Mouse (Mus musculus) cerebellum, adult 2 months (tissue): Measurements from ENCODE around the gene Psmb4. TPM values are rescaled to one million over a fixed set of nuclear protein-coding genes. Genes with fewer than 3 reads are reported as not detected.

Experiments
- DNase-seq, 2 experiments: peaks; one replicate each; pipeline ENCODE4 v3.0.0; 2021
- H3K27ac ChIP-seq: fragments of 200-500 bp; 2 replicates; pipeline ENCODE4 v1.5.1; 2012; ENCODE audit warnings: low read length, control low read depth, inconsistent platforms; ENCODE audit not compliant: insufficient read depth
- H3K27me3 ChIP-seq: fragments of 200-500 bp; 2 replicates; pipeline ENCODE4 v1.6.1; 2012; ENCODE audit warnings: inconsistent platforms, mild to moderate bottlenecking, low read length, moderate library complexity; ENCODE audit not compliant: control insufficient read depth, insufficient read depth
- H3K4me1 ChIP-seq: fragments of 200-500 bp; 2 replicates; pipeline ENCODE4 v1.6.1; 2011; ENCODE audit warnings: low read length; ENCODE audit not compliant: control insufficient read depth, insufficient read depth
- H3K4me3 ChIP-seq: fragments of 200-500 bp; replicated peaks from 2 replicates; pipeline ENCODE3; 2011; ENCODE audit warnings: mild to moderate bottlenecking, low read depth, low read length, control low read depth; ENCODE audit not compliant: insufficient read depth
- CTCF ChIP-seq: fragments of 200-500 bp; IDR thresholded peaks from 2 replicates; pipeline ENCODE4 v1.5.1; 2011; ENCODE audit warnings: low read depth, mild to moderate bottlenecking, control low read depth, low read length, moderate library complexity, borderline replicate concordance; ENCODE audit not compliant: insufficient read depth
- POLR2A ChIP-seq: fragments of 200-500 bp; IDR thresholded peaks from 2 replicates; pipeline ENCODE4 v1.6.1; 2011; ENCODE audit warnings: low read length, control low read depth, borderline replicate concordance; ENCODE audit not compliant: insufficient read depth
- WGBS: fragments of 180-500 bp; shearing (Covaris S2); methylation state at CpG from one replicate; pipeline ENCODE4 v1.1.7; 2018; 5-methylcytosine and 5-hydroxymethylcytosine counted together
- polyA plus RNA-seq: library from polyadenylated mRNA; depleted of rRNA; stranded (reverse); fragments of >200 nt; gene quantifications from 2 replicates; pipeline ENCODE4 v1.2.3, GENCODE M21; 2012

Psmb4 gene
- polyA plus RNA-seq, 1 experiment: 298 TPM

DNA sequence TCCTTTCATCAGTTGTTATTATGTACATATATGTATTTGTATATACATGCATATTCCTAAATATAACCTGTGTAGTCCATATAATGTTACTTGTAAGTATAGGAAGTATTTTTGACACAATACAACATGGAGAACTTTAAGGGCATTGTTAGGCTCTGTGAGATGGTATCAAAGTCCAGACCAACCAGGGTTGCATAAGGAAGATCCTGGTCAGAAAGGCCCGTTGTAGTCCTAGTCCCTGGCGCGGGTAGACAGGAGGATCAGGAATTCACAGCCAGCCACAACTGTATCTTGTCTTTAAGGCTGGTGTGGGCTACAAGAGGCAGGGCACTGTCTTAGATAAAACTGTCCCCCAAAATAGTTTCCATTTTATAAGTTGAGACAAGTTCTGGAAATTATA, 17.8 kb downstream of the Psmb4 start:
- Histone ChIP-seq H3K4me1 (no peaks in the 10 kb centered on the region), H3K27ac (no peak overlapping the region), H3K4me3 (no peak overlapping the region), H3K27me3 (no peaks in the 10 kb centered on the region)
- DNase-seq: no peak
- TF ChIP-seq CTCF (no peak), POLR2A (no peak)
- WGBS: 93% methylated on average over 3 of the region's 3 CpGs

DNA sequence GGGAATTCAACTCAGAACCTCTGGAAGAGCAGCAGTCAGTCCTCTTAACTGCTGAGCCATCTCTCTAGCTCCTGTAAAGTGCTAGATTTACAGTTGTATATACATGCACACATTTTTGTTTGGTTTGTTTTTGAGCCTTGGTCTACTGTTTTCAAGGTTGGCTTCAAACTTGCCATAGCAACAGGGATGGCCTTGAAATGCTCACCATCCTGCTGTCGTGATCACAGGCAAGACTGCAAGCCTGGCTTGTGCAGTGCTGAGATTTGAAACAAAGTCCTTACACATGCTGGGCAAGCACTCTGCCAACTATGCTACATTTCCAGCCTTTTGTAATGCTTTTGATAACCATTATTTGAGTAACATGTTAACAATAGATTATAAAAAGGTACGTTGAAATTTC, 27.3 kb downstream of the Psmb4 start:
- TF ChIP-seq POLR2A (no peak), CTCF (no peak)
- WGBS: 49% methylated on average over 2 of the region's 2 CpGs
- Histone ChIP-seq H3K27me3 (no peaks in the 10 kb centered on the region), H3K4me1 (no peaks in the 10 kb centered on the region), H3K4me3 (no peak overlapping the region), H3K27ac (no peak overlapping the region)
- DNase-seq: no peak

DNA sequence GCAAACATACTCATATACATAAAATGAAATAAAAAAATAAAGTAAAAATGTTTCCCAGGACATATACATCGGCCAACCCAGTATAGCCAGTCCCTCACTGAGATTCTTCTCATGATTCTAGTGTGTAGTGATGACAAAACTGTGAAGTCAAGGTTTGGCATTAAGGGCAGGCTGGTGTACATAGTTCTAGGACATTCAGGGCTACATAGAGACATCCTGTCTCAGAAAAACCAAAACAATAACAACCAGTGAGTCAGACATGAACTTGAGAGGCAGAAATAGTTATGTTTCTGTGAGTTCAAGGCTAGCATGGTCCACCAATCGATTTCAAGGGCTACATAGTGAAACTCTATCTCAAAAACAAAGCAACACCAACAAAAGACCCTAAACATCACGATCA, 34.5 kb downstream of the Psmb4 start:
- 88% methylated on average over 3 of the region's 3 CpGs for WGBS
- no peak overlapping the region for H3K27ac ChIP-seq
- no peak for DNase-seq
- H3K4me1 ChIP-seq: no peaks in the 10 kb centered on the region; the same call in 1 of the 2 replicates
- H3K27me3 ChIP-seq: no peaks in the 10 kb centered on the region
- H3K4me3 ChIP-seq: no peak overlapping the region
- TF ChIP-seq CTCF: no peak
- no peak for TF ChIP-seq POLR2A

DNA sequence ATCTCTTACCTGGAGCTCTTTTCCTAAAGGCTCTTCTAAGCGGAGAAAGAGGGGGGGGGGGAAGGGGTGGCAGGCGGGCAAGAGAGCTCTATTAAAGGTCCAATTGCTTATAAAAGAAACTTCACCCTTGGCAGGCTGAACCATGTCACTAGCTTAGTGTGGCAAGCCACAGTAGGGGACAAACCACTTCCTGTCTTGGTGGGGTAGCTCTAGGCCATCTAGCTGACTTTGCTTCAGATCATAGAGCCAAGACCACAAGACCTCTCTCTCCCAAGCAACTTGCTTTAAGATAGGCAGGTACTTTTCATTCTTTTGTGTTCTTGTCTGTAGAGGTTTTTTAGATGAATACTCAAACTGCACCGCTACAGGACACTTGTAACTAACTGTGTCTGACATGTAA, 35.0 kb downstream of the Psmb4 start:
- Histone ChIP-seq H3K4me3 (no peak overlapping the region), H3K27me3 (no peaks in the 10 kb centered on the region), H3K4me1 (no peaks in the 10 kb centered on the region; the same call in 1 of the 2 replicates), H3K27ac (no peak overlapping the region)
- 47% methylated on average over 3 of the region's 3 CpGs for WGBS
- DNase-seq: no peak
- TF ChIP-seq CTCF (no peak), POLR2A (no peak)

DNA sequence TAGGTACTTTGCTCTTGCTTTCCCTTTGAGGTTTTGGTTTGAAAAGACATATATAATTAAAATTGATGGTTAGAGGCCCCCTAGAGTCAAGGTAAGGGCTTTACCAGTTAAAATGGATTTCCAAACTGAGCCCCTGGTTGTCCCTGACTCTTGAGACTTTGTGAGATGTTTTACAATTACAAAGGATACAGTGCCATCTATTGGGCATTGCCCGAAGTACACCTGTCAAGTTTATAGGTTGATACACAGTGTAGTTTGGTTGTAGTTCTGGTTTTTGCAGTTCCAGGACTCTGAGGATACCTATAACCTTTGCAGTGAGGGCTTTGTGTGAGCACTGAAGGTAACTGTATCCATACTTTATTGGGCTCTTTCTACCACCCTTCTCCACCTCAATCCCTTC, 37.4 kb downstream of the Psmb4 start:
- Histone ChIP-seq H3K27me3 (no peaks in the 10 kb centered on the region), H3K27ac (no peak overlapping the region), H3K4me1 (peaks cover 4% of the 10 kb centered on the region; the same call in 1 of the 2 replicates), H3K4me3 (no peak overlapping the region)
- TF ChIP-seq POLR2A (no peak), CTCF (peak; percentile 23; the same call in 1 of the 2 replicates)
- 5% methylated on average over 1 of the region's 1 CpGs for WGBS
- peak; percentile 45 to 49 for DNase-seq

DNA sequence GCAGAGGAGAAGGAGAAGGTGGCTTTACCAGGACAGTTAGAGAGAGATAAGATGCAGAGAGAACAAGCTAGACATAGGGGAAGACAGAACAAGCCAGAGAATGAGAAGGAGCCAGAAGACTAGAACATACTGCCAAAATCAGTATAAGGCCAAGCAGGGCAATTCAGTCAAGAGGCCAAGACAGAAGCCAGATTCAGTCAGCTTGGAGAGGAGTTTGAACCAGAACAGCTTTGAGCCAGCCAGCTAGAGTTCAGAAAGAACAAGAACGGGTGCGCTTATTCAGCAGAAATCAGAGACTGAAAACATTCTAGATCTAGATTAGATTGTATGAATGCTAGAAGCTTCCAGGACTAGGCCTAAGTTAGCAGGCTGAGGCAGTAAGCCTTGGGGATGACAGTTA, 39.4 kb downstream of the Psmb4 start:
- no peak for TF ChIP-seq CTCF
- TF ChIP-seq POLR2A: no peak
- WGBS: 75% methylated on average over 2 of the region's 2 CpGs
- peaks cover 4% of the 10 kb centered on the region; the same call in 1 of the 2 replicates for H3K4me1 ChIP-seq
- H3K27me3 ChIP-seq: no peaks in the 10 kb centered on the region
- DNase-seq: no peak
- H3K4me3 ChIP-seq: no peak overlapping the region
- no peak overlapping the region; the same call in 1 of the 2 replicates for H3K27ac ChIP-seq

DNA sequence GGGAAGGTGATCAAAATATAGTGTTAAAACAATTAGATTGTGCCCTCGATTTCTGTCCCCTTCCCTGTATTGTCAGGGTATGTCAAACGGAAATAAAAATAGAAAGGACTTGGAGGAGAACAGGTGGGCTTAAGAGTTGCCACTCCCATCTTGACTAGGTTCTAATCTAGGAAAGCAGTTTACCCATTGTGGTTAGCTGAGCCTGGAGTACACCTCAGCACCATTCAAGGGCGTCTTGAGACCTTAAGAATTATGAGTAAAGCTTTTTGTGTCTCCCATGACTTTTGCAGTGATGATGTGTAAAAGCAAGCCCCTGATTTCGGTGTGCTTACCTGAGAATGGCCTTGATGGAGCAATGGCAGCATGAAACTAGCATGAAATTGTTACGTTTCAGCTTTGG, 47.7 kb downstream of the Psmb4 start:
- peaks cover 4% of the 10 kb centered on the region; the same call in 1 of the 2 replicates for H3K4me1 ChIP-seq
- H3K27me3 ChIP-seq: no peaks in the 10 kb centered on the region
- DNase-seq: no peak
- TF ChIP-seq CTCF: no peak
- TF ChIP-seq POLR2A: no peak
- 31% methylated on average over 5 of the region's 5 CpGs for WGBS
- H3K27ac ChIP-seq: no peak overlapping the region
- peak overlapping the region; percentile 36 for H3K4me3 ChIP-seq

DNA sequence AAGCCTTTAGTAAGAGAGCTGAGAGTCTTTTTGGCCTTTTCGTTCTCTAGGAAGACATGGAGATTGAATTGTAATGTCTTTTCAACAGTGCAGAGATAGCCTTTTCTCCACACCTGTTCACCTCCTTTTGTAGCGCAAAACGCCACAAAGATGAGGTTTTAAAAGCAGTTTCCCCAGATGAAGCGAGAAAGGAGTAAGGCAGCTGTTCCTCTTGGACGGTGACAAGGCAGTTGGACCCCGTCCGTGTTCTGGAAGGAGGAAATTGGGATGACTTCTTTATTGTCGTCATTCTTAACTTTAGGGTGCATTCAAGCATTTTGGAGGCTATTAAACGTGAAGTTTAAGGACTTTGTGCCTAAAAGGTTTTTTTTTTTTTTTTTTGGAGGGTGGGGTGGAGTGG, 48.1 kb downstream of the Psmb4 start:
- H3K4me3 ChIP-seq: peak overlapping the region; percentile 99
- H3K27ac ChIP-seq: peak overlapping the region; percentile 94
- no peaks in the 10 kb centered on the region for H3K27me3 ChIP-seq
- peak in 1 of 2 experiments; percentile 42 for DNase-seq
- 1% methylated on average over 9 of the region's 9 CpGs for WGBS
- TF ChIP-seq CTCF: no peak
- TF ChIP-seq POLR2A: no peak
- peaks cover 4% of the 10 kb centered on the region; the same call in 1 of the 2 replicates for H3K4me1 ChIP-seq
